In the genomic region with DNA sequence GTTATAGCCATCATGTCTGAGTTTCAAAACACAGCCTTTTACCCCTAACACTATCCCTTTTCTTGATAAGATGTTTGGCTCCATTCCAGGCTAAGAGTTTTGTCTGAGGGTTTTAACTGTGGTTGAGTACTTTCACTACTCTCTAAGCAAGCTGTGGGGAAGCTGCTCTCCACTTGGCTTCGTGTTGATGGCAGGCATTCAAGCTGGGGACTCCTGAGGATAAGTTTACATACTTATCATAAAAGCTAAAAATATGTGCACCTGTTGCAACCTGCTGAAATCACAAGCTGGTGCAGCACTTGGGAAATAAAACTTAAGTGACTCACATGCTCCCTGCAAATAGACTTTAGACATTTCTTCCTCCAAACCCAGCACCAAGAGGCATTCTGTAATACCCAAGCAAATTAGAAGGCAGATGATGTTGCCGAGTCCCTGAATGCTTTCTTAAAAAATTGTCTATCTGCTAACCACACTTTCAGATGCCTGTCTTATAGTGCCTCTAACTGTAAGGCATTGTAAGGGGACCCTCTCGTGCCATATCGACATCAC, we compare ENCODE assay signal across 10 mouse cellular contexts.
DNase-seq lines count a peak whose midpoint lies in the region; ATAC-seq and TF ChIP-seq lines count a peak whose summit lies in the region.
"Had no signal": no experiment of that assay in that cellular context is flagged by ENCODE, and none has a peak within 500 bp of the region (broad histone marks: within the 10 kb centered on the region; RNA-seq: fewer than 3 reads in every experiment).

No protein-coding gene starts in this region.

- H3K4me2 ChIP-seq in limb, embryonic 14.5 days (replicated peaks; ENCODE audit: low read depth, low read length, severe bottlenecking): no peak overlapping the region
- H3K4me2 ChIP-seq: embryonic facial prominence, embryonic 13.5 days; liver, embryonic 15.5 days had no signal

- no peak overlapping the region for H3K9ac ChIP-seq in limb, embryonic 14.5 days (ENCODE audit: low read depth, low read length, severe bottlenecking)
- H3K9ac ChIP-seq: embryonic facial prominence, embryonic 13.5 days; liver, embryonic 15.5 days had no signal

- intact Hi-C loops in left cerebral cortex, postnatal 14 days (cut with DNase I): no loop called here

- ATAC-seq in limb, embryonic 14.5 days (ENCODE audit: low FRiP score, low read depth): no peak

- no peak for TF ChIP-seq POLR2A in limb, embryonic 14.5 days (IDR thresholded peaks at IDR 0.05; ENCODE audit: borderline replicate concordance, extremely low read depth, insufficient read depth, insufficient read length)

- H3K36me3 ChIP-seq in limb, embryonic 14.5 days (ENCODE audit: control insufficient read depth, insufficient read depth, low read length): no peaks in the 10 kb centered on the region
- H3K36me3 ChIP-seq in limb, embryonic 10.5 days: no peaks in the 10 kb centered on the region
- H3K36me3 ChIP-seq: embryonic facial prominence, embryonic 13.5 days; liver, embryonic 15.5 days had no signal

- peak; percentile 23 for DNase-seq in adrenal gland, postnatal 14 days
- DNase-seq in adrenal gland, adult 8-10 months: no peak
- DNase-seq in limb, embryonic 14.5 days (ENCODE audit: low spot score): peak; percentile 46
- DNase-seq in limb, embryonic 10.5 days (ENCODE audit: low spot score): no peak
- DNase-seq in left cerebral cortex, postnatal 14 days (ENCODE audit: low spot score in 2 of 2): peak; percentile 47 to 88
- DNase-seq in right cerebral cortex, postnatal 25 days: peak; percentile 28
- no peak for DNase-seq in layer of hippocampus, postnatal 10 days (ENCODE audit: low spot score in 2 of 2)
- DNase-seq in cerebellum, postnatal 25 days: no peak

- WGBS in limb, embryonic 14.5 days: 59% methylated on average over 4 of the region's 4 CpGs
- 87% methylated on average over 4 of the region's 4 CpGs for WGBS in limb, embryonic 10.5 days

- no peaks in the 10 kb centered on the region for H3K9me3 ChIP-seq in limb, embryonic 14.5 days (ENCODE audit: control insufficient read depth, low read length)
- no peaks in the 10 kb centered on the region for H3K9me3 ChIP-seq in limb, embryonic 10.5 days (replicated peaks)
- H3K9me3 ChIP-seq: embryonic facial prominence, embryonic 13.5 days; liver, embryonic 15.5 days had no signal

- H3K27me3 ChIP-seq in limb, embryonic 14.5 days (ENCODE audit: control insufficient read depth, insufficient read depth, low read length): no peaks in the 10 kb centered on the region
- H3K27me3 ChIP-seq in limb, embryonic 10.5 days (ENCODE audit: low read depth, poor library complexity, severe bottlenecking): peaks cover 4% of the 10 kb centered on the region; the same call in 1 of the 2 replicates
- H3K27me3 ChIP-seq: embryonic facial prominence, embryonic 13.5 days; liver, embryonic 15.5 days had no signal

- H3K27ac ChIP-seq in limb, embryonic 14.5 days (replicated peaks; ENCODE audit: low read depth, low read length): no peak overlapping the region
- no peak overlapping the region for H3K27ac ChIP-seq in limb, embryonic 10.5 days
- H3K27ac ChIP-seq: embryonic facial prominence, embryonic 13.5 days; liver, embryonic 15.5 days had no signal

- no peak overlapping the region for H3K4me3 ChIP-seq in limb, embryonic 14.5 days (replicated peaks; ENCODE audit: low read length)
- H3K4me3 ChIP-seq in limb, embryonic 10.5 days: no peak overlapping the region
- H3K4me3 ChIP-seq: embryonic facial prominence, embryonic 13.5 days; liver, embryonic 15.5 days had no signal

- peaks cover 14% of the 10 kb centered on the region for H3K4me1 ChIP-seq in limb, embryonic 14.5 days (ENCODE audit: control insufficient read depth, insufficient read depth, low read length)
- peaks cover 22% of the 10 kb centered on the region for H3K4me1 ChIP-seq in limb, embryonic 10.5 days
- H3K4me1 ChIP-seq: liver, embryonic 15.5 days had no signal

Comparison
In these comparisons a context has a peak if more than half of its experiments do, and no peak if none do; other contexts are left out.
1. DNase-seq: peak in adrenal gland, postnatal 14 days (single experiment), limb, embryonic 14.5 days (single experiment), left cerebral cortex, postnatal 14 days (2 of 2) and right cerebral cortex, postnatal 25 days (single experiment); none in adrenal gland, adult 8-10 months (single experiment), limb, embryonic 10.5 days (single experiment), layer of hippocampus, postnatal 10 days (0 of 2) and cerebellum, postnatal 25 days (0 of 2).